Mouse (Mus musculus) monocyte, adult 2 months (primary cell): ENCODE results near the gene Ccdc136.

Source experiments
- DNase-seq, 2 experiments: peaks; one replicate each; pipeline ENCODE4 v3.0.0; 2022; ENCODE audit warnings: low spot score in 2 of 2, low read depth in 1 of 2

The Ccdc136 gene

DNA sequence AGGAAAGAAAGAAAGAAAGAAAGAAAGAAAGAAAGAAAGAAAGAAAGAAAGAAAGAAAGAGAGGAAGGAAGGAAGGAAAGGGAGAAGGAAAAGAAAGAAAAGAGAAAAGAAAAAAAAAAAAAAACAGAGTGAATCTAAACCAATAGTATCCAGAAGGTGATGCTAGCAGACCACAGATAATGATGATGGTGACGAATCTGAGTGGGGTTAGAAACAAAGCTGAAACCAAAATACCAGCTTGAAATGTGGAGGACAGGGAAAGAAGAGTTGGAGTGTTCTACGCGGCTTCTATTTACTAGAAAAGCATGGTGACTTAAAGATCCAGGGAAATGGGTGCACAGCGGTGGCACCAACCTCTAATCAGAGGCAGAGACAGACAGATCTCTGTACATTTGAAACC is 4.3 kb upstream of the Ccdc136 start:
- DNase-seq = no peak

DNA sequence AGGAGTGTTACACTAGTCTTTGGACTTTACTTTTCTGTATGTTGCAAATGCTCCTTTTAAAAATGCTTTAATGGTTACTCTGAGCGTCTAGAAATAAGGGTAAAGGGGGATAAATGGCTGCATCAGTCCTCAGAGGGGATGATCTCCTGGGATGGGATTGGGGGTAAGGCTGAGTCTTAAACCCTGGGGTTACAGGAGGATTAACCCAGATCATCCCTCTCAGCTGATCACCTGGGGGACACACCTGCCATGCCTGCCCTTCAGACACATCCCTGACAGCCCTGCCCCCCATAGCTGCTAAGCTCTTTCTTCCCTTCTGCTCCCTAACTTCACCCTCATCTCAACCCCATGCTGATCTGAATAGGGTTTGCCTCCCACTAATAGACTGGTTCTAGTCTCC is 1.8 kb upstream of the Ccdc136 start:
- DNase-seq = no peak

DNA sequence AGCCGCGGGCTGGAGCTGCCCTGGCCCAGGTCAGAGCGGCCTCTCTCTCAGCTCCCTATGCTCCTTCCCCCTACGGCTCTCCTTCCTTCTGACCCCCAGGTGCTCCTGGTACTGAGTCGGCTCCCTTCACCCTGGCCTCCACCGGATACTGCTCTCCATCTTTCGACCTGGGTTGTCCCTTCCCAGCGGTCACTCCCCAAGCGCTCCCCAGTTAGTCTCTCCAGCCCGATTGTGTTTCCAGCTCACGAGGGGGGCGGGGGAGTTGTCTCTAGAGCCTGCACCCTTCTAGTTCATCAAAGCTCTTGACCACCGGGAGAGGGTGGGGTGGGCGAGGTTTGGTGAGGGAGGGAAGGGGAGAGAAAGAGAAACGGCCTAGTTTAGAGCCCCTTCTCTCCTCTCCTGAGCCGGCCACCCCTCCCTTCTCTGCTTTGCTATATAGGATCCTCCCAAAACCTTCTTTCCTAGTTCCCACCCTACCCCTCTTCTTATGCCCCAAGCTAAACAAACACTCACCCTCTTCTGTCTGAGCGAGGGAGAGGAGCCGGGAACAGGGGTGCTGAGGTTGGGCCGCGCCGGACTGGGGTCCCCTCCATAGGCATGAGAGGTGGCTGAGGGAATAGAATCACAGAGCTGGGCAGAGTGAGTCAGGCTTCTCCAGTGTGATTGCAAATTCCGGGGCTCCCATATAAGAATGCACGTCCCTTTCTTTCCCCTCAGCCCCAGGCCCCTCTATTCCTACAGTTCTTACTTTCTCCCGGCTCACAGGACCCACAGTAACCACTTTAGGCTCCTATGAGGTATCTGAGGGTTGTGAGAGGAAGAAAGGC is 818 bp downstream of the Ccdc136 start:
- no peak for DNase-seq

DNA sequence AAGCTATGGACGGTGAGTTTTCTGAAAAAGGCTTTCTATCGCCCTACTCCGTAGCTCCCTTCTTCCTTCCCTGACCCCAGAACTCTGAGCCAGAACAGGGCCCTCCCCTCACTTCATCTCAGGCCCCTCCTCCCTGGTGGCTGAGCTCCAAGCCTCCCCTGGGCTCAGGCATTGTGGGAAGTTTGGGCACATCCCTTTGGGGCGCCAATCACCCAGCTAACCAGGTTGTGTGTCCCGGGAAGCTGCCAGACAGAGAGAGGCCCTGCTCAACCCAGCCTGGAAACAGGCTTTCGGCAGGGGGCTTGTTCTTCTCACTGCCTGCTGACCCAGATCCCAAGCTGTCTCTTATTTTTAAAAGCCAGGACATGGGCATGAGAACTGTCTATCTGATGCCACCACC is 1.5 kb downstream of the Ccdc136 start:
- DNase-seq = no peak

DNA sequence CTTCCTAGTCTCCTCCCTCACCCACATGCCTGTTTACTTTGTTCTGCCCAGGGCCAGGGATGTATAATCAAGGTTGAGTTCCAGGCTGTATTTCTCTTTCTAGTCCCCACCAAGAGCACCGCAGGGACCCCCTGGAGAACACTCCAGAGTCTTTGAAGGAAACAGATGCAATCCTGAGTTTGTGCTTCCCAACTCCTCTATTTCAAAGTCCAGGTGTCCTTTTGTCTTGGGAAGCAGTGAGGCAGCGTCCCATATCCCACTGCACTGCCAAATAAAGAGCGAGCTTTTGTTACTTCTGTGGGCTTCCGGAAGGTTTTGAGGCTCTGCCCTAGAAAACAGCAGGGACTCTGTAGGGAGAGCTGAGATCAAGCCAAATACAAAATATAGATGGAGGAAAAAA is 3.7 kb downstream of the Ccdc136 start:
- no peak for DNase-seq

DNA sequence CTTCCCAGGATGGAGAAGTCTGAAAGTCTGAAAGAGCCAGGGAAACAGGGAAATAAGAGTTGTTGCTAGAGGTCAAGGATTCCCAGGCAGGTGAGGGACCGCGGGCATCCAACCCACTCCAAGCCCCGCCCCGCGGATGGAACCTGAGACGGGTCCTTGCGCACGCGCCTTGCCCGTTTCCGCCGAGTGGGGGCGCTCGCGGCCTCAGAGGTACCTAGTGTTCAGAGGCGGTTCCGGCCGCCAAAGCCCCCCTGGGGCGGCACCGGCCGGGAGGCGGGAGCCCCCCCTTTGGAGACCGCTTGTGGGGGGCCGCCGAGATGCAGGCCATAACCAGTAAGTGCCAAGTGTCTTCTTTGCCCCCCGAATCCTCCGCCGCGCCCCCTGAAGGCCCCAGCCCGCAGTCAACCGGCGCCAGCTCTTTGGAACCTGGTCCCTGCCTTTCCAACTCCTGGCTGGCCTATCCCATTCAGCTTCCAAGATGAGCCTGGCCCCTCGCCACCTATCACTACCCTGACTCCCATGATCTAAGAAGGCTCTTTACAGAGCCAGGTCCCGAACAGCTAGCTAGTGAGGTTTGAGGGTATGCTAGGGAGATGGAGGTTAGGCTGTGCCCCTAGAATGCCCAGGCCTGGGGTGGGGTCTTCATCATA is 6.7 kb downstream of the Ccdc136 start:
- no peak for DNase-seq

DNA sequence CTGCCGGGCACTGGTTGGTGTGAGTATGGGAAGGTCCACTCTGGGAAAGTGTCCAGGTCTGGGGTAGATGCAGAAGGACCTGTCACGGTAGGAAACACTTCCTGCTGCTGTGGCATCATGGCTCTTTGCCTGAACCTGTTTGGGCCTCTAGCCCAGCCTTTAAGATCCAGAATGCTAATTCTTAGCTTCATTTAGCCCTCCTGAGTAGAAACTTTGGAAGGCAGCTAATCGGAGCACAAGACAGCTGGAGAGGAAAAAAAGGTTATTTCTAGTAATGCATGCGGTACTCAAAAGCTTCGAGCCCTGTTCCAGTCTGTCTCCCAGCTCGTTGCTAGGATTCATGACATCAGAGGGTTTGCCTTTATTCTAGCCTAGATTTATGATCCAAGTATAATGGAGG is 10.3 kb downstream of the Ccdc136 start:
- no peak for DNase-seq

DNA sequence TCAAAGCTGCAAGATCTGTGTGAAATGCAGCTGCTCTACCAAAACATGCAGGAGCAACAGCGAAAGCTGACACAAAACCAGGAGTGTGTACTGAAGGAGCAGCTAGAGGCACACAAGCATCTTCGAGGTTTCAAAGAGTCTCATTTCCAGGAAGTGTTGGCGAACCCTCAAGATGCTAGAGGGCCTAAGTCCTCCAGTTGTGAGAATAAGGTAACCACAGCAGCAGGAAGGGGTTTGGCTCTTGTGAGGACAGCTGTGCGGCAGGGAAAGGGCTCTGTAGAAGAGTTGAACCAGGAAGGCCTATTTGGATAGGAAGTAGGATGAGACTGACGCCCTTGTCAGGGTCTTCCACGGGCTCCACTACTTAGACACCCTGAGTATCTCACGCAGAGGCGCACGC is 19.3 kb downstream of the Ccdc136 start:
- no peak for DNase-seq

DNA sequence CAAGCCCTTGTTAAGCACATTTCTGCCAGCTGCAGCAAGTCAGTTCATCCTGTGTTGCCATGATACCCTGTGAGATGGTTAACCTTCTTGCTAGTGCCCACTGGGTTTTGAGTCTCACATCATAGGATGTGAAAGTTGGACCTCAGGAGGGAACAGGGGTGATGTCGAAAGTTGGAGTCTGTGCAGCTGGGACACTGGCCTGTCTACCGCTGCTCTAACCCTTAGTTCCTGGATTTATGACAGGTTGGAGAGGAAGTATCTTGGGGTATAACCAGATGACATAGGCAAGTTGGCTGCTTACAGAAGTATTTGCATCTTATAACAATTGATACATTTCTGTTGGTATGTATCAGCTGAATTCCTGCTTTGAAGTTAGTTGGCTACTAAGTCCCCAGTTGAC is 24.5 kb downstream of the Ccdc136 start:
- no peak for DNase-seq

DNA sequence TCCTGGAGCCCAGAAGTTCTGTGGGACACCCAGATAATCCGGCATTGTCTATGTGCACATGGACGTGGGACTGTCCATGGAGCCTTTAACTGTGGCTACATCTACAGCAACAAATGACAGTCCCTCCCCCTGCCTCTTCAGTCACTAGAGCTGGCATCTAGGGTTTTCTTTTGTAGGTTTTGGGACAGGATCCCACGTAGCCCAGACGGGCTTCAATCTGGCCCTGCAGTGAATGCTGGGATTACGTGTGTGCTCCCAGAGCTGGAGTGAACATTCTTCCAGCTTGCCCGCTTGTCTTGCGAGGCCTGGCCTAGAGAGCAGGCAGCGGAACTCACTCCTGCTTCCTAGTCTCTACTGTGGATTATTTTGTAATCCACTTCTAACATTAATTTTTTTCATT is 29.0 kb downstream of the Ccdc136 start:
- DNase-seq = no peak

DNA sequence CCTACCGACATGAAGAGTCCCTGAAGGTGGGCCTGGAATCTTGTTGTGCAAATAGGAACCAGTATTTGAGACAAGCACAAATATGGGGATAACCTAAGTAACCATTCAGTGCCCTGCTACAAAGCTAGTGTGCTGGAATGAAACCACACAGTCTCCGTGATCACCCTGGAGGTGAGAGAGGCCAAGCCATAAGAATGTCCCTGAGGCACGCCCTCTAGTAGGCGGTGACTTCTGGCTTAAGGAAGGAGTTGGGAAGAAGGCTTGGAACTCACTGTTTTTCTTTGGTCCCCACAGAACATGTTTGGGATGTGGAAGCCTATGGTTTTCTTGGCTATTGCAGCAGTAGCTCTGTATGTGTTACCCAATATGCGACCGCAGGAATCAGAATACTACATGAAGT is 30.2 kb downstream of the Ccdc136 start:
- DNase-seq = no peak

DNA sequence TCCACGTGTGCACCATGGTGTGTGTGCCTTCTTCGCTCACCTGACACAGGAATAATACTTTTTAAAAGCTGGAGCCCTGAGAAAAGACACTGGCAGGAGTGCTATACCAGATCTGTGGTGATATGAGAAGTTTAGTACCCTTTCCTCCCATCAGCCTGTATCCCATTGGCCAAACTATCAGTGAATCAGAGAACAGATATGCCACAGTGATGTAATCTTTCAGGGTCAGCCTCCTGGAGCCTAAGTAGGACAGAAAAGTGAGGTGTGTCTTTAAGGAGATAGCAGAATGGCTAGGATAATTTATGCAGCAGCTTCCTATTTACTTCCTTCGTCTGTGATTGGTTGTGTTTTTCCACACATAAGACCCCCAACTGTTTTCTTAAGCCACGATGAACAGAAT is 32.1 kb downstream of the Ccdc136 start:
- no peak for DNase-seq

DNA sequence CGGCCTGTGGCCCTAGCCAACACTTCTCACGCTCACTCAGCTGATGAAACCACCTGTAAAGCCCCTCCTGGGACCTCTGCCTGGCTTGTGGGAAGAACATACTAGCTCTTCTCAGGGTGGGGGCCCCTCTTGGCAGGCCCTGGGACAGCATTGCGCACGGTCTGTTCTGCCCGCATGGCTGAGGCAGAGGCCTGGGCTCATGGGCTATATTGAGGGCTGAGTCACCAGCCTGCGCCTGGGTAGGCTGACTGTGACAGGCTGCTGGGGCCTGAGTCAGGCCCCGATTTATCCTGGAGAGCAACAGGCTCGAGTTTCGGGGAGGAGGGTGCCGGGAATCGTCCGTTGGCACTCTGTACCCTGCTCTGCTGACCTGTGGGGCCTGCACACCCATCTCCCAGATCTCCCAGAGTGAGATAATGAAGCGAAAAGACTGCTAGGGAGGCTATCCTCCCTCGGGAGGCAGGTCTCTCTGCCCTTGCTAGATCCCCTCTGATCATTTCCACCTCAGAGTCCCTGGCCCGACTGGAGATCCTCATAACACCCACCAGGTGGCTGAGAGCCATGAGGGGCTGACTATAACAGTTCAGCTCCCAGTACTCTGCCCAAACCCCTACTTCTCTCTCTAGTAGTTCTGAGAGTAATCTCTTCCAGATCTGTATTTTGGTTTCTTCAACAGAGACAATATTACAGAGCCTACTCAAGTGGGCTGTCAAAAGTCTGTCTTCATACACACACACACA is 34.7 kb downstream of the Ccdc136 start:
- DNase-seq = no peak

DNA sequence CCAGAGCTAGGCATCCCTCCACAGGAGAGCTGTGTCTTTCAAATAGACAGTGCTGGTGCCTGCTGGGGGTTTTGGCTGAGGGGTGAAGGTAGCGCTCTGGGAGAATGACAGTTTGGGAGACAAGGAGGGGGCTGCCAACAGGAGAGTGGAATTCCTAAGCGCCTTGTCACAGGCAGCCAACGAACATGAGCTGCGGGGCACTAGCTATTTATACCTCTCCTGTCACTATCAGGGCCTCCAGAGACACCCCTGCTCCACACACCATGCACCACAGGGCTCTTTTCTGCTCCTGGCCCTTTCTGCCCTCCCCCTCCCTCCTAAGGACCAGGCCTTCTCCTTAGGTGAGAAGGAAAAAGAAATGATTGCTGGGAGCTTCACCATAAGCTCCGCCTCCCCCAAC is 35.4 kb downstream of the Ccdc136 start:
- no peak for DNase-seq

DNA sequence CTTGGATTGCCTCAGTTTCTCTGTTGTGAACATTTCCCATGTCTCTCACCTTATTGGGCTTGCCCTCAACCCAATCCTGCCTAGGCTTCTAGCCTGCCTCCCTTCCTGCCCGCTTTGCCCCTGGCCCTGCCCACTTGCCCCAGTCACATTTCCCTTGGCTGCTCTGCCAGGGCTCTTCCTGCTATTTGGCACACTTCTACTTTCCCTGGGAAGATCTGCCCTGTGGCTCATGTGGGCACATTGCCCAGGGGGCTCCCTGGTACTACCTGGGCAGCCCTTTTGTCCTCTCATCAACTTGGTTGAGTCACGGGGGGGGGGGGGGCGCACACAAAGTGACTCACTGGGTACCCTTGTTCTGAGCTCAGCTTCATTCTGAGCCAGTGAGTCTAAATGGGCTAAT is 36.0 kb downstream of the Ccdc136 start:
- no peak for DNase-seq

DNA sequence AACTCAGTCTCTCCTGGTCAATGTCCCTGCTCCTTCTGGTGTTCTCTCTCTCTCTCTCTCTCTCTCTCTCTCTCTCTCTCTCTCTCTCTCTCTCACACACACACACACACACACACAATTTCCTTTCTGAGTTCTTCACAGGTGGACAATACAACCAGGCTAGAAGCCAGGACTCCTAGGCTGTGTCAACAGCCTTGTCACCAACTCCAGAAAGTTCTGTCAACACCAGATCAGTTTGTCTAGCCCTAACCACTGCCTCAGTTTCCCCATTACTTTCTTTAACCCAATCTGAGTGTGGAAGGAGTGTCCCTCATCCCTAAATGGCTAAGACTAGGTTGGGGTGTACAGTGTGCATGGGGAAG is 36.5 kb downstream of the Ccdc136 start:
- DNase-seq = no peak

DNA sequence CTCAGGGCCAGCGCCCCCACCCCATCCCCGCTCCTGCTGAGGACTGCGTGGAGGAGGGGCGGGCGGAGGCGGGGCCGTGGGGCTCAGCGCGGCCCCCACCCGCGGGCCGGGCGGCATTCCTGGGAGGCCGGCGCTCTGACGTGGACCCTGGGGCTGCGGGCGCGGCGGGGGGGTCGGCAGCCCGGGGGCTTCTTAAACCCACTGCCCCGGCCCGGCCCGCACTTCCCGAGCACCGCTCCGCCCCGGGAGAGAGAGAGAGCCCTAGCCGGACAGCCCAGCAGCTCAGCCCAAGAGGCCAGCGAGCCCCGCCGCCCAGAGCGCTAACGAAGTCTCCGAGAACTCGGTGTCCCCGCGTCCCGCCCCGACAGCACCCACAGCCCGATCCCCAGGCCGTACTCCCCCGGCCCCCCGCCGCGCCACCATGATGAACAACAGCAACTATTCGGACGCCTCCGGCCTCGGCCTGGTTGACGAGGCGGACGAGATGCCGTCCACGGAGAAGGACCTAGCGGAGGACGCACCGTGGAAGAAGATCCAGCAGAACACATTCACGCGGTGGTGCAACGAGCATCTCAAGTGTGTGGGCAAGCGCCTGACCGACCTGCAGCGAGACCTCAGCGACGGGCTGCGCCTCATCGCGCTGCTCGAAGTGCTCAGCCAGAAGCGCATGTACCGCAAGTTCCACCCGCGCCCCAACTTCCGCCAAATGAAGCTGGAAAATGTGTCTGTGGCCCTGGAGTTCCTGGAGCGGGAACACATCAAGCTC is 37.1 kb downstream of the Ccdc136 start, which contains the start of gene Flnc:
Gene Flnc, plus strand, starts transcription at position 219 of the 766 bp plus-strand sequence.
- no peak for DNase-seq

DNA sequence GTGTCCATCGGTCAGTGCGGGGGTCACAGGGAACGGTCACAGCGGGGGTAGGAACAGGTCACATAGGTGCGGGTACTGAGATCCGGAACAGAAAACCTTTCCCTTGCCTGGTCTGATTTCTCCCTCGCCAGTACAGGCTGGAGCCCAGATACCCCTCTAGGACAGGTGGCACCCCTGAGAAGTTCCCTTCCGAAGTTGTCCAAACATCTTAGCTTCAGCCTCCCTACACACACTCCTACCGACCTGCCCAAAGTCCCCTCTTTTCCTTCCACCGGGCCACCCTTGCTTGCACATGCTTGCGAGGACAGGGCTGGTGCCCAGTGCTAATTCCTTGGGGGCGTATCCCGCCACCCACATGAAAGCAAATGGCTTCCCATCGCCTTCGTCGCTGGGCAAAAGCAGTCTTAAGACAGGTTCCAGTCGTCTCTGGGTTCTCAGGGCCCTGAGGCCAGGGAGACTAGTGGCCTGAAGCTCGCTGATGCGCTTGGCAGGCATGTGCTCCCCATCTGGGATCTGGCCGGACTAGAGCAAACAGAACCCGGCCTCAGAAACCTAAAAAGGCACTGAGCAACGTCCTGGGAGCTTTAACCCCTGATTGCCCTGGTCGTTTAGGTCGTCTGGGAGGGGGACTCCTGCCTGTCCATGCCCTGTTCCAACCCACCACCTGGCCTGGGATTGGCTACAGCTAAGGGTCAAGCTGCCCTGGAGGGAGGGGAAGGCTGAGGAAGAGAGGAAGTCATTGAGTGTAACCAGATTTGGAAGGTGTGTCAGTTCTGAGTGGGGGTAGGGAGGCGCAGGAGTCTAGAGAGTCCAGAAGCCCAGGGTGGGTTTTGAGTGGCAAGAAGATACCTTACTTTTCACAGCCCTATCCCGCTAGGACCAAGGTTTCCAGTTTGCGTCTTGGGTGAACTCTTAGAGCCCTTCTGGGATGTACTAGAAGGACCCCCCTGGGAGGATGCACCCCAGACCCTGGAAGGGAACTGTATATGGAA is 38.0 kb downstream of the Ccdc136 start:
- DNase-seq = no peak

DNA sequence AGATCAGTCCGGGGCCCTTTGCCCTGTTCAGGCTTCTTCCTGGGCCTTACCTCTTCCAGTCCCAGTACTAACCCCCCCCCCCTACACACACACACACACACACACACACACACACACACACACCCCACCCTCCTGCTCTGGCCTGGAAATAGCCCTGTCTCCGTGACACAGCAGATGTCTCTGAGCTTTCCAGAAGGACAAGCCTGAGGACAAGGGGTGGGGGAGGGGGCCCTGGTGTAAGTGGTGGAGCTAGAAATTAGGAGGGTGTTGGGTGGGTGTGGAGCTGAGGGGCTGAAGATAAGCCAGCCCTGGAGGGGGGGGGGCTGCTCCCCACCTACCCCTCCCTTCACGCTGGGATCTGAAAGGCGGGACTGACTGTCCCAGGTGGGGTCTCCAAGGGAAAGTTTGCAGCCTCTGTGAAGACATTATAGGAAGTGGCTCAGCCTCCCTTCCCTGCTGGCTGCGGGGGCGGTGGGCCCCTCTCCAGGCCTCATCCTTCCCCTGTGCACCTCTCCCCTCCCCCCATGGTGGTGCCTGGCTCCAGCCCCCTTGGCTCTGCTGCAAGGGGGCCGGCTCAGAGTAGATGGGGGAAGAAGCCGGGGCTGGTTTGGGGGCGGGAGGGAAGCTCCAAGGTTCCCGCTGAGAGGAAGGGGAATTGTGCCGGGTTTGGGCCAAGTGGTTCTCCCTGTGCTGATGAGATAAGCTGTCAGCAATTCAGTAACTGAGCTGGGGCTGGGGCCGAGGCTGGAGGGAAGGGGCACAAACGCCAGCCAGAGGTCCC is 39.0 kb downstream of the Ccdc136 start:
- DNase-seq = no peak
